Mouse (Mus musculus): ENCODE results near the gene Spata46.

Gene Spata46

GRCm38 (mm10) chr1:170308503-170308902, at the start of gene Spata46:
Gene Spata46, plus strand, starts transcription at chr1:170308803.
- DNase-seq (ENCODE audit: low read depth, low spot score): no peak

DNA sequence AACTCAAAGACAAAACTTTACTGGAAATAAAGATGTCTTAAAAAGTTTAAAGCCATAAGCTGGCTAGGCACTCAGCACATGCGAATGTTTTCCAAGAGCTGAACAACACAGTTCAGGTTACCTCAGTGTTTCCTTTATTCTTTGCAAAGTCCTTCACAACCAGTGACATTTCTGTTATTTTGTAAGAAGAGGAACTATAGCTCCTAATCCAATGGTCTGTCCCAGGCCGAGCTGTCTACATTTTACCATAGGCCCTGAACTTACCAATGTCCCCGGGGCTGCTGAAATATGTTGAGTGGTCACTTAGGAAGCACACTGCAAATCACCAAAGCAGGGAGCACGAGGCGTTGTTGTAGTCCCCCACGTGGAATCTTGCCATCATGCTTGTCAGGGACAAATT, 38.3 kb upstream of the Spata46 start:
- DNase-seq (ENCODE audit: low read depth, low spot score): no peak

DNA sequence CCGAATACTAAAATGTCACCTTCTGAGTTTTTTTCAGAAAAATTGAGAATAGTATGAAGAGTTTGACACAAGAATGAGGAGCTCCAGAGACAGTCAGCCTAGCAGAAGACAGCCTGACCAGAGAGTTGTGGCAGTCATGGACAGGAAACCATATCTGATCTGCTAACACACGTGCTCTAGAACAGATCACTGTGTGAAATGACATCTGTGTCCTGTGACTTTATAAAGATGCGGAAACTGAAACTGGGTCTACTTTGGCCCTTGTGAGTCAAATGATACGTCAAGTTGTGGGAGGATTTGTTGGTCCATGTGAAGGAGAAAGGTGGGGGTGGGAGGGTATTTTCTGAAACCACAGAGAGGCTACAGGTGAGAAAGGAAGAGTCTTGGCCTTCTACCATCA, 37.9 kb upstream of the Spata46 start:
- no peak for DNase-seq (ENCODE audit: low read depth, low spot score)

DNA sequence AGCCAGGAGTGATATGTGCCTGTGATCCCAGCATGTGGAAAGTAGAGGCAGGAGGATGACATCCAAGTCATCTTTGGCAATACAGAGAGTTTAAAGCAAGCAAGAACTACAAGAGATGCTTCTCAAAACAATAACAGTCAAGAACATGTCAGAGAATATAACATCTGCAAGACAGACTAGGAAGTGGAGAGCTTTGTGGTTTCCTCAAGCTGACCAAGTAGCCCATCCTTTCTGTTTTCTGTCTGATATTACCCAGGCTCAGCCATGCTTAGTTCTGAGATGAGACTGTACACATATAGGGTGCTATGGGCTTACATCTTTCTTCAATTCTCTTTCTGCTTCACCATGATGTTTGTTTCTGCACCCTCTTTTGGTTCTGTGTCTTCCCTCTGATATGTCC, 35.4 kb upstream of the Spata46 start:
- DNase-seq (ENCODE audit: low read depth, low spot score): no peak

DNA sequence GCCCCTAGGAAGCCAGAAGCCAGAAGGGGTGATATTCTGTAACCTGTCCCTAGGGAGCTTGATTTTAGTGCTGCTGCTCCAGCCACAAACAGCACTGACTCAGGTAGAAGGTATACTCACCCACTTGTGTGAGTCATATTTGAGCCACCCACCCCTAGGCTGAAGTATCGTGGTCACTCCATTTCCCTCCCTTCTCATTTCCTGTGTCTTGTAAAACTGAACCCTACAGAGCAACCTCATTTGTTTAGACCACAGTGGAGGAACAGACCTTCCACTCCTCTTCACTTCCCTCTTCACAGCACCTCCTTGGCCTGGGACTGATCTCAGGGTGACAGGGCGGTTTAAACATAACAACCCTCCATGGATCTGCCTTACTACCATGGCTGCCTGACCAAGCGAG, 31.6 kb upstream of the Spata46 start, which contains the start of gene Sh2d1b1:
Sh2d1b1 (plus strand) TSS at position 305 of the 400 bp plus-strand sequence.
- no peak for DNase-seq (ENCODE audit: low read depth, low spot score)

- no peak for DNase-seq (ENCODE audit: low read depth, low spot score)
Measured at GRCm38 (mm10) chr1:170282415-170283129, 26.0 kb upstream of the Spata46 start.

- no peak for DNase-seq (ENCODE audit: low read depth, low spot score)
Measured at GRCm38 (mm10) chr1:170292239-170292951, 16.2 kb upstream of the Spata46 start.

DNA sequence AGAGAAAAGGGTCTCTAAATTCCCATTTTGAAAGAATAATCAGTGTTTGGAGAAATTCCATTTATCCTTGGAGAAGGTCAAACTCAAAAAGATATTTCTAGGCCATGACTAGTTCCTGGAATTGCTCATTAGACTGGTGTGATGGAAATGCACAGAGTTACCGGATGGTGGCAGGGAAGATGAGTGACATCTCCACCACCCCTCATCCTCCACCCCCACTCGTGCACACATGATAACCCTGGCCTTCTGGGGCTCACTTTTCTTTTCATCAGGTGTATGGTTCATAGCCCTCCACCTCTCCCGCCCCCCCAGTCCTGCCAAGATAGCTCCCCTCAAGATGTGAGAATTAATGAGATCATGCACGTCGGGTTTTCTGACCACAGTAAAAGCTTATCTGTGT, 15.3 kb upstream of the Spata46 start:
- DNase-seq (ENCODE audit: low read depth, low spot score): no peak

GRCm38 (mm10) chr1:170294786-170295570, 13.6 kb upstream of the Spata46 start:
- DNase-seq (ENCODE audit: low read depth, low spot score): no peak

DNA sequence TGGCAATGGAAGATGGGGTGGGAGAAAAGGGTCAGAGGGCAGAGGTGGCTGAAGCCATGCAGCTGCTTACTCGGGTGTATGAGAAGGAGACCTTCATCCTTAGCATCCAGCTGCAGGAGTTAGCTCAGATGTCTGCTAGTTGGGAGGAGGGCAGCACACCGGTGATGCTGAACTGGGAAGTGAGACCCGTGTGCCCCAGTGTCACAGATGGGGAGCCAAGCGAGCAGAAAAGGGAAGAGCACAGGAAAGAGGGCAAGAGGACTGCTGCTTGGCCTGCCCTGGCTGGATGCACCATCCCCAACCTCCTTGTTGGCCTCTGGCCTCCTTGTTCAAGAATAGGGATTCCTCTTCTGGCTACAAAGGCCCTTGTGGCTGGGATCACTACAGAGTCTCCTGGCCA, 9.1 kb upstream of the Spata46 start:
- no peak for DNase-seq (ENCODE audit: low read depth, low spot score)

GRCm38 (mm10) chr1:170301686-170302085, 6.9 kb upstream of the Spata46 start:
- no peak for DNase-seq (ENCODE audit: low read depth, low spot score)

DNA sequence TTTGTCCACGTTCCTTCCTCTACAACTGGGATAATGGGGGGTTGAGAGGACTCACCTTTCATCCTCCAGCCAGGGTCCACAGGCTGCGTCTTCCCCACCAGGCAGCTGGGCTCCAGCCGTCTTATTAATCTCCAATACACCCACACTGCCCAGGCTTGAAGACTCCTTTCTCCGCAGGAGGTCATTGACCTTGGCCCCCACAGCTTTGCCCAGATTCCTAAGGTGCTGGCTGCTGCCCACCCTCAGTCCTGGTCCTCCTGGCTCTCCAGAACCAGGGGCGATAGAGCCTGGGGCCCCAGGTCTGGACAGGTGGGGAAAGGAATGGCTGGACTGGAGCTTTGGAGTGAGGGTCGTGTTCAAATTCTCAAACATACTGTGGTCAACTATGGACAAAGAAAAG, 6.1 kb upstream of the Spata46 start:
- DNase-seq (ENCODE audit: low read depth, low spot score): no peak

DNA sequence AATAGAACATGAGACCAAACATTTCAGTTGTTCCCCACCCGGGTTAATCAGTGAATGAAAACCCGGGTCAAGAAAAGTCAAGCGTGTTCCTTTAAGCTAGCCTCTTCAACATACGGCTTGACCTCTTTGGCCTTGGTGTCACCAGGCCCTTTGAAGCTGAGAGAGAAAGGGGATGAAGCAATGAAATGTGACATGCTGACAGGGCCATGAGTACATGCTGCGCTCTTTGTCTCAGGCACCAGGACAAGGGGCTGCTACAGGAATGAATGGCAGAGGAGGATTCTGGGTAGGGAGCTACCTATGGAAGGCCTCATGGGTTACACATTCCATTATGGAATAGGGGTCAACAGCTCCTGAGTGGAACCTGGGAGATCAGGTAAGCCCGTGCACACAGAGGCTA, 5.5 kb upstream of the Spata46 start:
- no peak for DNase-seq (ENCODE audit: low read depth, low spot score)

DNA sequence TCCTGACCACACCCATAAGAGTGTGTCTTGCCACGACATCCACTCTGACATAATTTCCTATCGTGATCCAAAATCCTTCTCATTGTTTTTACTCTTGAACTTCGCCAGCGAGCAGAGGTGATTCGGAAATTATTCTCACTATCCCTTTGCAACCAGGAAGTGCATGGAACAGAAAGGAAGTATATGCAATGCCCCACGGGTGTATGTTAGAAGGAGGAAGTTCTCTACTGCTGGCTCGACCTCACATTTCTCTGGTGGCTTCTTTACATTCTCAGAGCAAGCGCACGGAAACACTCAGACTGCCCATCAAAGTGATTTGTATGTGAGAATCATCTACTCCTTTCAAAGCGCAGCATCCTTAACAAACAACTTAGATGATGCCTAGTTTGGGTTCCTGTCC, 3.6 kb upstream of the Spata46 start:
- no peak for DNase-seq (ENCODE audit: low read depth, low spot score)

DNA sequence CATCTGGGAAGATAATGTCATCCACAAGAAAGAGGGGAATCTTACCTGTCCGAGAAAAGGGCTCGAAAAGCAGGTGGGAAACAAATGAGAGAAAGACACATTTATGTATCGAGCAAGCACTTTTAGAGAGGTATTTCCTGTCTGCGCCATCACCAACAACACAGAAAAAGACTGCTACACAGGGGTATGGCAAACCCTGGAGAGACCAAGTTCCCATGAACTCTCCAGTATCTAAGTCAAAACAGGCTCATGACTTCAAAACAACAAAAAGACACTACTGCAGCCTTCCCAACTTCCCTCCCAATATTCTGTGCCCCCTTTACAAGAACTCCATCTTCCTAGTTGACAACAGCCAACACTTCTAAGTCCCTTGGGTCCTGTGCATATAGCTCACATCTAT, 2.4 kb upstream of the Spata46 start, which contains the start of gene Gm7694:
Gm7694 (minus strand) TSS at position 101 of the 400 bp plus-strand sequence.
- DNase-seq (ENCODE audit: low read depth, low spot score): no peak

DNA sequence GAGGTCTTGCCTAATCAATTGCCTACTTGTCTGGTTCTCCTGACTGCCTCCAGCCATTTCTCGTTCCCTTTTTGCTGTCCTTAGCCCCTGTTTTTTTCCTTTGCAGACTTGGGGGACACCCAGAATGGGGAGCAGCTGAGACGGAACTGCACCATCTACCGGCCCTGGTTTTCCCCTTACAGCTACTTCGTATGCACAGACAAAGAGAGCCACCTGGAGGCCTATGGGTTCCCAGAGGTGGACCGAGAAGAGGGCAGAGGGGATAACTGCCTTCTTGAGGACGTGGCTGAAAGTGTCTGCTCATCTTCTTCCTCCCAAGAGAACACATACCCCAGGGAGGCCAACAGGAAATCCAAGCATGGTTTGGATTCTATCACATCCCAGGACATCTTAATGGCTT, 2.8 kb downstream of the Spata46 start:
- no peak for DNase-seq (ENCODE audit: low read depth, low spot score)

- DNase-seq (ENCODE audit: low read depth, low spot score): no peak
Measured at GRCm38 (mm10) chr1:170322046-170322445, 13.4 kb downstream of the Spata46 start.

DNA sequence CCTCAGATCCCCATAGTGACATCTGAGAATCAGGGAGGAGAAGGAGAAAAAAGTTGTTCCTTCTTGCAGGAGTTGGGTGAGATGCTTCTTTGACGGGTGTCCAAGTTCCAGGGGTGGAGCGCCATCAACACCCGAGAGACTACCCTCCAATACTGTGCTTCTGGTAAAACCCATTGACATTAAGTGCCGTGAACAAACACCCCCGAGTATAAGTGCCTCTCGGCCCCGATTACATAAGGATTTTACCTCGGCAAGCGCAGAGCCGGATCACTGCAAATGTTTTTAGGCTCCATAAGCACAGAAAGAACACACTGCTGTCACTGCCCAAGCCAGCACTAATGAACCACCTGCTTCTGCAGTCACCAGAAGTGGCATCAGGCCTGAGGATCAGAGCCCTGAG, 14.4 kb downstream of the Spata46 start:
- no peak for DNase-seq (ENCODE audit: low read depth, low spot score)

- DNase-seq (ENCODE audit: low read depth, low spot score): no peak
Measured at GRCm38 (mm10) chr1:170324312-170324711, 15.7 kb downstream of the Spata46 start.

GRCm38 (mm10) chr1:170325277-170325676, 16.7 kb downstream of the Spata46 start:
- no peak for DNase-seq (ENCODE audit: low read depth, low spot score)

DNA sequence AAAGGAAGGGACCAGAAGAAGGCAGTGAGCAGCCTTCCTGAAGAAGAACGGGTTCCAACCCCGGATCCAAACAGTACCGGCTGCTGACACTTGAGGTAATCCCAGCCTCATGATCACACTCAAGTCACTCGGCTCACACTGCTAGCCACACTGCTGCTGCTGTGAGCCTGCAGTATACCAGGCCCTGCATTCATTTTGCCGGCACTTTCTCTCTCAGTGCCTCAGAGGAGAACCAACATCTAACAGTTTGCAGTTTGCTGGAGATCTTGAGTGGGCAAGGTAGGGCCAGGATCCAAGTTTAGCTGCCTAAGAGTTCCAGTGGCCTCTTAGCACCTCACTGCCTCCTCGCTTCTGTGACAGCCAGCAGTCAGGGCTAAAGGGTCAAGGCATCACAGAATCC, 23.3 kb downstream of the Spata46 start:
- no peak for DNase-seq (ENCODE audit: low read depth, low spot score)

DNA sequence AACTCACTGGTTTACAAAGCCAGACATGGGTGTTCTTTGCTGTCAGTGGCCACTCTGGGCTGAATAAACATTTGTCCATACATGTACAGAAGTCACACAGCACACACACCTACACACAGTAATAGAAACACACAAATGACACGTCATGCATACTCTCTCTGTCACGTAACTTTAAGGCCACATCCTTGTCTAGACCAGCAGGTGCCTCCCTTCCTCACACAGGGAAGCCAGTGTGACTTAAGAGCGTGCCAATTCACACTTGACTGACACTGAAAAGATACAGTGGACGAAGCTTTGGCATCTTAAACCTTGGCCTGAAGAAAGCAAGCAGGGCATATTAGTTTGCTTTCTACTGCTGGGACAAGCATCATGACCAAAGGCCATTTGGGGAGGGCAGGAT, 24.2 kb downstream of the Spata46 start:
- no peak for DNase-seq (ENCODE audit: low read depth, low spot score)

Data from skeletal muscle tissue, adult 2 months (tissue).